Mouse (Mus musculus) intestine, embryonic 15.5 days (tissue): Measurements from ENCODE around the gene Ece1. TPM values are rescaled to one million over a fixed set of nuclear protein-coding genes. Genes with fewer than 3 reads are reported as not detected.
A peak's percentile ranks its signal among the peaks of the same experiment; 100 is the strongest.

Experiments
- ATAC-seq: fragments of 200-750 bp; cut with Nextera tagmentation; 2 replicates; pipeline ENCODE4 v1.8.0; 2017; ENCODE audit warnings: moderate TSS enrichment, moderate library complexity
- H3K27ac ChIP-seq: fragments of 300-500 bp; sonication (generic); 2 replicates; pipeline ENCODE4 v1.5.1; 2015; ENCODE audit warnings: mild to moderate bottlenecking, inconsistent platforms
- H3K27me3 ChIP-seq: fragments of 300-500 bp; sonication (generic); replicated peaks from 2 replicates; pipeline ENCODE4 v1.6.1; 2015; ENCODE audit warnings: inconsistent platforms
- H3K36me3 ChIP-seq: fragments of 300-500 bp; sonication (generic); 2 replicates; pipeline ENCODE4 v1.6.1; 2015; ENCODE audit warnings: inconsistent platforms
- H3K4me1 ChIP-seq: fragments of 300-500 bp; sonication (generic); replicated peaks from 2 replicates; pipeline ENCODE4 v1.6.1; 2015; ENCODE audit warnings: inconsistent platforms
- H3K4me2 ChIP-seq: fragments of 300-500 bp; sonication (generic); replicated peaks from 2 replicates; pipeline ENCODE4 v1.6.1; 2015; ENCODE audit warnings: mild to moderate bottlenecking, inconsistent platforms
- H3K4me3 ChIP-seq: fragments of 300-500 bp; sonication (generic); replicated peaks from 2 replicates; pipeline ENCODE4 v1.5.1; 2015; ENCODE audit warnings: inconsistent platforms
- H3K9ac ChIP-seq: fragments of 300-500 bp; sonication (generic); 2 replicates; pipeline ENCODE4 v1.6.1; 2015; ENCODE audit warnings: inconsistent platforms
- H3K9me3 ChIP-seq: fragments of 300-500 bp; sonication (generic); 2 replicates; pipeline ENCODE4 v1.6.1; 2016; ENCODE audit warnings: inconsistent platforms
- WGBS: fragments of 180-500 bp; shearing (Covaris S2); methylation state at CpG from one replicate; pipeline ENCODE4 v1.1.7; 2015; 5-methylcytosine and 5-hydroxymethylcytosine counted together
- polyA plus RNA-seq: library from polyadenylated mRNA; unstranded; fragments of >200 nt; fragmentation: Nextera tagmentation; extraction: Ambion mirVana; gene quantifications from 2 replicates; pipeline ENCODE4 v1.2.1, GENCODE M21; 2015

Gene Ece1
- polyA plus RNA-seq: 56.0 and 60.1 TPM in 2 replicates

DNA sequence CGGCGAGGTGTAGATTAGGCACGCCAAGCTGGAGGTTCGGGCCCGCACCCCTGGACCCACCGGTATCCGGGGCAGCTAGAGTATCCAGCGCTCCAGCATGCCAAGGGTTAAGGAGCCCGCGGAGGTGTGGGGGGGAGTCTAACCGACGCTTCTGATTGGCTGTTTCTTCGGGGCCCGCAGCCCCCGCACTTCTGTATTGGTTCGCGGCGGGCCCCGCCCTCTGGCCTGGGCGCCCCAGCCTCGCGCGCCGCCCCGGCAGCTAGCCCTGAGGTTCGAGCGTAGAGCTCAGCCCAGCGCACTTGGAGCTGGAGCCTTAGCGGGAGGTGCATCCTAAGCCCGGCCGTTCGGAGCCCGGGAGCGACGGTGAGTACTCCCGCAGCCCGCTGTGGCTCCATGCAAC lies at the start of gene Ece1:
Gene Ece1 (plus strand): TSS at position 219 of the 400 bp plus-strand sequence.
- under 1% methylated on average over 37 of the region's 37 CpGs for WGBS
- peaks cover 44% of the 10 kb centered on the region for H3K4me1 ChIP-seq
- H3K4me2 ChIP-seq: peak within 1 kb of the TSS; percentile 90
- no peaks in the 10 kb centered on the region for H3K27me3 ChIP-seq
- H3K9me3 ChIP-seq: no peaks in the 10 kb centered on the region
- peak within 1 kb of the TSS; percentile 91 for H3K4me3 ChIP-seq
- H3K27ac ChIP-seq: peak within 1 kb of the TSS; percentile 91
- H3K9ac ChIP-seq: peak within 1 kb of the TSS; percentile 87
- peak; percentile 94 for ATAC-seq
- H3K36me3 ChIP-seq: no peaks in the 10 kb centered on the region

GRCm38 (mm10) chr4:137812946-137813708 lies 48.9 kb upstream of the Ece1 start:
- no peaks in the 10 kb centered on the region for H3K9me3 ChIP-seq
- H3K4me1 ChIP-seq: no peaks in the 10 kb centered on the region
- ATAC-seq: no peak
- H3K27ac ChIP-seq: no peak overlapping the region
- H3K9ac ChIP-seq: no peak overlapping the region
- H3K27me3 ChIP-seq: no peaks in the 10 kb centered on the region
- no peaks in the 10 kb centered on the region for H3K36me3 ChIP-seq
- WGBS: 67% methylated on average over 13 of the region's 13 CpGs
- no peak overlapping the region for H3K4me2 ChIP-seq
- no peak overlapping the region for H3K4me3 ChIP-seq

DNA sequence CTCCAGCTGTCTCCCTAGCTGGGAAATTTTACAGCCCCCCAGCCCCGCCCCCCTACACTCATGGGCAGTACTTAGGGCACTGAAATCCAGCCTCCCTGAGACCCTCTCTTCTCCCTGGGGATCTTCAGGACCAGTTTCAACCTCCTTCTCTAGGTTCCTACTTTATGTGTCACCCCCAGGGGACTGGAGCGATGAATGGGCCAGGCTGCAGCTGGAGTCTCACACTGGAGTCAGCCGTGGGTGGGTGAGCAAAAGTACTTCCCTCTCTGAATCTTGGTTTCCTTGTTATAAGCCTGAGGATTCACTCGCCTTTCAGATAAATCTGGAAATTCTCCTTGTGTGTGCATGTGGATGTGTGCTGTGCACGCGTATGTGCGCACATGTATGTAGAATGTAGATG lies 47.9 kb upstream of the Ece1 start:
- no peak overlapping the region for H3K9ac ChIP-seq

GRCm38 (mm10) chr4:137815473-137815872 lies 46.6 kb upstream of the Ece1 start:
- ATAC-seq: no peak
- H3K27ac ChIP-seq: no peak overlapping the region

More for the DNA sequence above, 47.9 kb upstream of the Ece1 start:
- Histone ChIP-seq H3K4me1 (no peaks in the 10 kb centered on the region), H3K27me3 (no peaks in the 10 kb centered on the region), H3K36me3 (no peaks in the 10 kb centered on the region), H3K9me3 (no peaks in the 10 kb centered on the region), H3K27ac (no peak overlapping the region), H3K4me2 (no peak overlapping the region), H3K4me3 (no peak overlapping the region)
- WGBS: 80% methylated on average over 7 of the region's 7 CpGs
- ATAC-seq: no peak

DNA sequence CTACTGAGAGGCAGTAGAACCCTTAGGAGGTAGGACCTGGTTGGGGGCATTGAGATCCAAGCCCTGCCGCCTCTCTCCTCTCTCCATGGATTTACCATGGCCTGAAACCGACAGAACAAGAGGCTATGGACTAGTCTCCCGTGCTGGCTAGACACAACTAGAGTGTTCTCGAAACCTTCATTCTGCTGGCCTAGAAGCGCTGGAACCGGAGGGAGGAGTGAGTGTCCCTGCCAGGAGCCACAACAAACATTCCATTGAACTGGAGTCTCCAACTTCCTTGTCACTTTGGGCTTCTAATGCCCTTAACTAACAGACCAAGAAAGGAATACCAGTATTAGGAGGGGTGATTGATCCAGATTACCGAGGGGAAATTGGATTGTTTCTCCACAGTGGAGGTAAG lies 45.8 kb upstream of the Ece1 start:
- H3K36me3 ChIP-seq: no peaks in the 10 kb centered on the region
- no peak for ATAC-seq
- no peak overlapping the region for H3K9ac ChIP-seq
- H3K9me3 ChIP-seq: no peaks in the 10 kb centered on the region
- 70% methylated on average over 7 of the region's 7 CpGs for WGBS
- no peak overlapping the region for H3K4me3 ChIP-seq
- H3K27me3 ChIP-seq: no peaks in the 10 kb centered on the region
- no peak overlapping the region for H3K27ac ChIP-seq
- H3K4me1 ChIP-seq: no peaks in the 10 kb centered on the region
- no peak overlapping the region for H3K4me2 ChIP-seq

More at GRCm38 (mm10) chr4:137815473-137815872, 46.6 kb upstream of the Ece1 start:
- Histone ChIP-seq H3K9ac (no peak overlapping the region), H3K4me3 (no peak overlapping the region), H3K4me2 (no peak overlapping the region), H3K4me1 (no peaks in the 10 kb centered on the region), H3K27me3 (no peaks in the 10 kb centered on the region), H3K9me3 (no peaks in the 10 kb centered on the region), H3K36me3 (no peaks in the 10 kb centered on the region)
- WGBS: 69% methylated on average over 3 of the region's 3 CpGs

DNA sequence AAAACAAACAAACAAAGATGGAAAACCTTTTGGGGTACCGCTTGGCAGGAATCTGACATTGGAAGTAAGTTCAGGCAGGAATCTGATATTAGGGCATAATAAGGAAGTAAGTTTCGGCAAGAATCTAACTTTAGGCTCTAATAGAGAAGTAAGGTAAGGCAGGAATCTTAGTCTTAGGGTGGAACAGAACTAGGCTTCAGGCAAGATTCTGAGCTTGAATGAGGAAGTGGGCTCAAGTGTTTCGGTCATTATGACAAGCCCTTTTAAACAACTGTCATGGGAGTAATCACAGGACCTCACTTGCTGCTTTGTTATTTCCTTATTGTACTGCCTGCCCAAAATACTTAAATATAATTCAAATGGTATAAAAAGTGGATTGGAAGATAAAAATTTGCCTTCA lies 43.7 kb upstream of the Ece1 start:
- 79% methylated on average over 3 of the region's 3 CpGs for WGBS
- no peak overlapping the region for H3K4me3 ChIP-seq
- H3K36me3 ChIP-seq: no peaks in the 10 kb centered on the region
- no peak overlapping the region for H3K9ac ChIP-seq
- H3K4me1 ChIP-seq: no peaks in the 10 kb centered on the region
- H3K27me3 ChIP-seq: no peaks in the 10 kb centered on the region
- H3K27ac ChIP-seq: no peak overlapping the region
- ATAC-seq: no peak
- no peak overlapping the region for H3K4me2 ChIP-seq
- no peaks in the 10 kb centered on the region for H3K9me3 ChIP-seq

- no peaks in the 10 kb centered on the region for H3K36me3 ChIP-seq
- H3K9ac ChIP-seq: no peak overlapping the region
- H3K4me3 ChIP-seq: no peak overlapping the region
- H3K27me3 ChIP-seq: no peaks in the 10 kb centered on the region
- WGBS: 83% methylated on average over 2 of the region's 2 CpGs
- H3K4me2 ChIP-seq: no peak overlapping the region
- H3K9me3 ChIP-seq: no peaks in the 10 kb centered on the region
- no peaks in the 10 kb centered on the region for H3K4me1 ChIP-seq
- ATAC-seq: no peak
- H3K27ac ChIP-seq: no peak overlapping the region
Measured at GRCm38 (mm10) chr4:137819487-137819886, 42.5 kb upstream of the Ece1 start.

- H3K36me3 ChIP-seq: no peaks in the 10 kb centered on the region
Measured at GRCm38 (mm10) chr4:137820721-137821120, 41.3 kb upstream of the Ece1 start.

GRCm38 (mm10) chr4:137822537-137822936 lies 39.5 kb upstream of the Ece1 start:
- no peaks in the 10 kb centered on the region for H3K4me1 ChIP-seq

More at GRCm38 (mm10) chr4:137820721-137821120, 41.3 kb upstream of the Ece1 start:
- H3K4me3 ChIP-seq: no peak overlapping the region
- H3K4me1 ChIP-seq: no peaks in the 10 kb centered on the region
- no peak overlapping the region for H3K27ac ChIP-seq
- ATAC-seq: no peak; the same call in 1 of the 2 replicates
- no peak overlapping the region for H3K4me2 ChIP-seq
- H3K27me3 ChIP-seq: no peaks in the 10 kb centered on the region
- WGBS: 38% methylated on average over 3 of the region's 3 CpGs
- no peaks in the 10 kb centered on the region for H3K9me3 ChIP-seq
- no peak overlapping the region for H3K9ac ChIP-seq

DNA sequence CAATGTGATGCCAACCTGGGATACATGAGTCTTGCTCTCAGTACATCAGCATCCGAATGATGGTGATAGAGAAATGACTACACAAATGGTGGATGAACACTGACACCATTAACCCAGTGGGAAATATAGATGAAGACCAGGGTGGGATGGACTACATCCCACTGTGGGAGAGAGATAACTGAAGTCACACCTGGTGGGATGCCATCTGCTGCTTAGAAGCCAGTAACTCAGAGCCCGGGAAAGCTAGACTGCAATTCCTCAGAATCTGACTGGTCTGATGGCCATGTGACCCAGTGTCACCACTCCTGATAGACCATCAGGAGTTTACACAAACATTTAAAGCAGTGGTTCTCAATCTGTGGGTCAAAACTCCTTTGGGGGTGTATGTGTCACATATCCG lies 38.5 kb upstream of the Ece1 start:
- ATAC-seq: no peak
- H3K27ac ChIP-seq: no peak overlapping the region

More at GRCm38 (mm10) chr4:137822537-137822936, 39.5 kb upstream of the Ece1 start:
- no peak overlapping the region for H3K4me3 ChIP-seq
- no peaks in the 10 kb centered on the region for H3K9me3 ChIP-seq
- H3K36me3 ChIP-seq: no peaks in the 10 kb centered on the region
- 90% methylated on average over 5 of the region's 5 CpGs for WGBS
- H3K4me2 ChIP-seq: no peak overlapping the region
- no peaks in the 10 kb centered on the region; the same call in 1 of the 2 replicates for H3K27me3 ChIP-seq
- ATAC-seq: no peak
- H3K27ac ChIP-seq: no peak overlapping the region
- no peak overlapping the region for H3K9ac ChIP-seq

DNA sequence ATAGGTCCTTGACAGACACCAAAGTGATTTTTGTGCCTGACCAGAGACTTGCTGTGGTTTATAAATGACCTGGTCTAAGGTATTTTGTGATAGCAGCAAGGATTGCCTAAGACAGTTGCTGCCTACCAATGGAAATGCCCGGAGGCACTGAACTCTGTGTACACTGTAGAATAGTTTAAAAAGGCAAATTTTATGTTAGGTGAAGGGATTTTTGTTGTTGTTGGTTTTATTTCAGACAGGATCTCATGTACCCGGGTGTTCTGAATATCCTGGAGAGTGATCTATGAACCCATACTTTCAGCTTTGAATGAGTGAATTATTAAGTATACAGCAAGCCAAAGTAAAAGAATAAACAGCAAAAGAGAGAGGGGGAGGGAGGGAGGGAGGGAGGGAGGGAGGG lies 37.2 kb upstream of the Ece1 start:
- no peak overlapping the region for H3K4me2 ChIP-seq
- no peaks in the 10 kb centered on the region for H3K36me3 ChIP-seq
- H3K27me3 ChIP-seq: no peaks in the 10 kb centered on the region; the same call in 1 of the 2 replicates
- H3K27ac ChIP-seq: no peak overlapping the region
- 70% methylated on average over 2 of the region's 2 CpGs for WGBS
- no peak overlapping the region for H3K9ac ChIP-seq
- H3K9me3 ChIP-seq: no peaks in the 10 kb centered on the region
- H3K4me1 ChIP-seq: no peaks in the 10 kb centered on the region
- ATAC-seq: no peak
- no peak overlapping the region for H3K4me3 ChIP-seq

More for the DNA sequence above, 38.5 kb upstream of the Ece1 start:
- Histone ChIP-seq H3K4me1 (no peaks in the 10 kb centered on the region), H3K4me2 (no peak overlapping the region), H3K4me3 (no peak overlapping the region), H3K9me3 (no peaks in the 10 kb centered on the region), H3K27me3 (no peaks in the 10 kb centered on the region; the same call in 1 of the 2 replicates), H3K9ac (no peak overlapping the region), H3K36me3 (no peaks in the 10 kb centered on the region)
- WGBS: 83% methylated on average over 3 of the region's 3 CpGs

DNA sequence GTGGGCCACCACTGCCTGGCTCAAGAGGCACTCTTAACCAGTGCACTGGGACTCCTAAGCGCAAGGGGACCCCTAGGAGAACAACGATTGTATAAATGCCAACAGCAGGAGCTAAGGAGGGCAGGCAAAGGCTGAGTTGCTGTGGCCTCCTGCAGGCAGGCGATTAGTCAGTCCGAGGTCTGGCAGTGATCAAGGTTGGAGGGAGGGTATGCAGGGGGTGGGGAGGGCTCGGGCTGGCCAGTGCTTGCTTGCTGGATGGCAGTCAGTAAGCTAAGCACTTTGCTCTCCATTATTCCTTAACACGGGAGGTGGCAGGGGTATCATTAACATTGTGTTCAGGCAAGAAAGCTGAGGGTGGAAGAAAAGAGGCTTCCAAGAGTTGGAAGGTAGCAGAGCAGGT lies 31.7 kb upstream of the Ece1 start:
- WGBS: 22% methylated on average over 6 of the region's 6 CpGs
- no peaks in the 10 kb centered on the region; the same call in 1 of the 2 replicates for H3K27me3 ChIP-seq
- no peaks in the 10 kb centered on the region for H3K9me3 ChIP-seq
- no peak for ATAC-seq
- H3K4me1 ChIP-seq: no peaks in the 10 kb centered on the region
- H3K9ac ChIP-seq: no peak overlapping the region
- H3K27ac ChIP-seq: no peak overlapping the region
- no peak overlapping the region for H3K4me3 ChIP-seq
- H3K36me3 ChIP-seq: no peaks in the 10 kb centered on the region
- no peak overlapping the region for H3K4me2 ChIP-seq

GRCm38 (mm10) chr4:137831598-137831997 lies 30.4 kb upstream of the Ece1 start:
- Histone ChIP-seq H3K27ac (no peak overlapping the region), H3K4me1 (no peaks in the 10 kb centered on the region; the same call in 1 of the 2 replicates), H3K36me3 (no peaks in the 10 kb centered on the region), H3K27me3 (no peaks in the 10 kb centered on the region; the same call in 1 of the 2 replicates), H3K4me3 (no peak overlapping the region), H3K9me3 (no peaks in the 10 kb centered on the region), H3K9ac (no peak overlapping the region), H3K4me2 (no peak overlapping the region)
- no peak for ATAC-seq
- 81% methylated on average over 11 of the region's 11 CpGs for WGBS
